Mouse (Mus musculus): ENCODE measurements around the gene Sox12.
A peak's percentile ranks its signal among the peaks of the same experiment; 100 is the strongest.
"Not testable (repeated sequence)": the region's sequence is repeated elsewhere in the genome, so short reads cannot be mapped to it uniquely, and the experiment has no call there.

Gene Sox12

GRCm38 (mm10) chr2:152397680-152398435, at the start of gene Sox12:
Gene Sox12, minus strand, starts transcription at chr2:152398063.
- peak; percentile 98 to 99 for DNase-seq (ENCODE audit: low spot score in 2 of 2)

GRCm38 (mm10) chr2:152447461-152447860, 49.6 kb upstream of the Sox12 start:
- no peak for DNase-seq (ENCODE audit: low spot score in 2 of 2)

- DNase-seq (ENCODE audit: low spot score in 2 of 2): no peak
Observed at GRCm38 (mm10) chr2:152446642-152447041, 48.8 kb upstream of the Sox12 start.

- DNase-seq (ENCODE audit: low spot score in 2 of 2): no peak
Observed at GRCm38 (mm10) chr2:152443281-152443680, 45.4 kb upstream of the Sox12 start.

- DNase-seq (ENCODE audit: low spot score in 2 of 2): no peak
Observed at GRCm38 (mm10) chr2:152442322-152442721, 44.5 kb upstream of the Sox12 start.

- no peak for DNase-seq (ENCODE audit: low spot score in 2 of 2)
Observed at GRCm38 (mm10) chr2:152439833-152440232, 42.0 kb upstream of the Sox12 start.

GRCm38 (mm10) chr2:152438963-152439362, 41.1 kb upstream of the Sox12 start:
- no peak for DNase-seq (ENCODE audit: low spot score in 2 of 2)

- peak; percentile 77 to 90 for DNase-seq (ENCODE audit: low spot score in 2 of 2)
Observed at GRCm38 (mm10) chr2:152436983-152437860, 39.4 kb upstream of the Sox12 start.

GRCm38 (mm10) chr2:152436405-152436901, 38.6 kb upstream of the Sox12 start:
- no peak for DNase-seq (ENCODE audit: low spot score in 2 of 2)

GRCm38 (mm10) chr2:152428481-152428880, 30.6 kb upstream of the Sox12 start:
- not testable (repeated sequence) for DNase-seq (ENCODE audit: low spot score in 2 of 2)

GRCm38 (mm10) chr2:152427493-152427892, 29.6 kb upstream of the Sox12 start:
- no peak for DNase-seq (ENCODE audit: low spot score in 2 of 2)

- DNase-seq (ENCODE audit: low spot score in 2 of 2): no peak
Observed at GRCm38 (mm10) chr2:152415786-152416185, 17.9 kb upstream of the Sox12 start.

- DNase-seq (ENCODE audit: low spot score in 2 of 2): no peak
Observed at GRCm38 (mm10) chr2:152415287-152415686, 17.4 kb upstream of the Sox12 start, which contains the start of gene 6820408C15Rik. Gene 6820408C15Rik, plus strand, starts transcription at chr2:152415587.

- DNase-seq (ENCODE audit: low spot score in 2 of 2): peak; percentile 81 to 82
Observed at GRCm38 (mm10) chr2:152414591-152415165, 16.8 kb upstream of the Sox12 start, which contains the start of gene Zcchc3. Gene Zcchc3, minus strand, starts transcription at chr2:152415027.

GRCm38 (mm10) chr2:152413765-152414584, 16.1 kb upstream of the Sox12 start:
- peak; percentile 60 to 68 for DNase-seq (ENCODE audit: low spot score in 2 of 2)

- peak in 1 of 2 experiments; percentile 56 for DNase-seq (ENCODE audit: low spot score in 2 of 2)
Observed at GRCm38 (mm10) chr2:152413158-152413764, 15.4 kb upstream of the Sox12 start.

GRCm38 (mm10) chr2:152412526-152413157, 14.8 kb upstream of the Sox12 start:
- DNase-seq (ENCODE audit: low spot score in 2 of 2): no peak

- no peak for DNase-seq (ENCODE audit: low spot score in 2 of 2)
Observed at GRCm38 (mm10) chr2:152411471-152411870, 13.6 kb upstream of the Sox12 start.

- peak in 1 of 2 experiments; percentile 60 for DNase-seq (ENCODE audit: low spot score in 2 of 2)
Observed at GRCm38 (mm10) chr2:152410971-152411371, 13.1 kb upstream of the Sox12 start.

GRCm38 (mm10) chr2:152409781-152410180, 11.9 kb upstream of the Sox12 start:
- no peak for DNase-seq (ENCODE audit: low spot score in 2 of 2)
